Mouse (Mus musculus): ENCODE measurements at regions not wholly inside any gene's neighbourhood (a gene's known extent, or its start where the extent isn't known, plus 50 kb on each side); places are given as distances from the start of the nearest gene placed in this dataset.

- DNase-seq (ENCODE audit: low spot score) (peak; percentile 5), ATAC-seq (no peak; the same call in 1 of the 2 replicates)
- 37% methylated on average over 2 of the region's 2 CpGs for WGBS
- no peak overlapping the region for H3K4me2 ChIP-seq (replicated peaks; ENCODE audit: low read depth, low read length)
- H3K4me1 ChIP-seq (ENCODE audit: insufficient read depth, low read depth, low read length): no peaks in the 10 kb centered on the region
- TF ChIP-seq EP300 (IDR thresholded peaks at IDR 0.05): no peak
- TF ChIP-seq CTCF (IDR thresholded peaks at IDR 0.05): no peak
- no peaks in the 10 kb centered on the region for H3K9me3 ChIP-seq (ENCODE audit: low read length)
- H3K27ac ChIP-seq (ENCODE audit: low read length): no peak overlapping the region
- H3K27me3 ChIP-seq (replicated peaks; ENCODE audit: insufficient read depth, low read length): no peaks in the 10 kb centered on the region
- no peak overlapping the region for H3K9ac ChIP-seq (replicated peaks; ENCODE audit: low read depth)
- no peaks in the 10 kb centered on the region for H3K36me3 ChIP-seq (ENCODE audit: insufficient read depth, low read length)
- H3K4me3 ChIP-seq (ENCODE audit: low read depth, low read length): no peak overlapping the region
Measured at GRCm38 (mm10) chr10:37841842-37842241, 703.1 kb upstream of the Marcks start.

GRCm38 (mm10) chr10:37837721-37838120 is 699.0 kb upstream of the Marcks start:
- ATAC-seq: no peak
- H3K27ac ChIP-seq (ENCODE audit: low read length): no peak overlapping the region
- 63% methylated on average over 2 of the region's 2 CpGs for WGBS

GRCm38 (mm10) chr10:37813026-37813425 is 674.3 kb upstream of the Marcks start:
- H3K4me1 ChIP-seq (ENCODE audit: insufficient read depth, low read depth, low read length): no peaks in the 10 kb centered on the region; the same call in 1 of the 2 replicates
- 59% methylated on average over 2 of the region's 2 CpGs for WGBS
- H3K4me3 ChIP-seq (ENCODE audit: low read depth, low read length): no peak overlapping the region
- H3K9me3 ChIP-seq (ENCODE audit: low read length): no peaks in the 10 kb centered on the region
- DNase-seq (ENCODE audit: low spot score): no peak
- H3K4me2 ChIP-seq (replicated peaks; ENCODE audit: low read depth, low read length): no peak overlapping the region
- ATAC-seq: no peak
- no peak overlapping the region for H3K27ac ChIP-seq (ENCODE audit: low read length)
- H3K9ac ChIP-seq (replicated peaks; ENCODE audit: low read depth): no peak overlapping the region
- no peaks in the 10 kb centered on the region for H3K36me3 ChIP-seq (ENCODE audit: insufficient read depth, low read length)
- TF ChIP-seq CTCF (IDR thresholded peaks at IDR 0.05) (no peak), EP300 (IDR thresholded peaks at IDR 0.05) (no peak)
- no peaks in the 10 kb centered on the region for H3K27me3 ChIP-seq (replicated peaks; ENCODE audit: insufficient read depth, low read length)

More at GRCm38 (mm10) chr10:37837721-37838120, 699.0 kb upstream of the Marcks start:
- no peak for DNase-seq (ENCODE audit: low spot score)
- TF ChIP-seq EP300 (IDR thresholded peaks at IDR 0.05) (no peak), CTCF (IDR thresholded peaks at IDR 0.05) (no peak)
- Histone ChIP-seq H3K4me3 (ENCODE audit: low read depth, low read length) (no peak overlapping the region), H3K4me2 (replicated peaks; ENCODE audit: low read depth, low read length) (no peak overlapping the region), H3K9me3 (ENCODE audit: low read length) (no peaks in the 10 kb centered on the region), H3K4me1 (ENCODE audit: insufficient read depth, low read depth, low read length) (no peaks in the 10 kb centered on the region), H3K36me3 (ENCODE audit: insufficient read depth, low read length) (no peaks in the 10 kb centered on the region), H3K27me3 (replicated peaks; ENCODE audit: insufficient read depth, low read length) (no peaks in the 10 kb centered on the region), H3K9ac (replicated peaks; ENCODE audit: low read depth) (no peak overlapping the region)

GRCm38 (mm10) chr10:37812405-37812851 is 673.7 kb upstream of the Marcks start:
- Histone ChIP-seq H3K36me3 (ENCODE audit: insufficient read depth, low read length) (no peaks in the 10 kb centered on the region), H3K4me1 (ENCODE audit: insufficient read depth, low read depth, low read length) (no peaks in the 10 kb centered on the region; the same call in 1 of the 2 replicates), H3K4me3 (ENCODE audit: low read depth, low read length) (no peak overlapping the region), H3K9me3 (ENCODE audit: low read length) (no peaks in the 10 kb centered on the region), H3K27me3 (replicated peaks; ENCODE audit: insufficient read depth, low read length) (no peaks in the 10 kb centered on the region), H3K27ac (ENCODE audit: low read length) (no peak overlapping the region), H3K4me2 (replicated peaks; ENCODE audit: low read depth, low read length) (no peak overlapping the region), H3K9ac (replicated peaks; ENCODE audit: low read depth) (no peak overlapping the region)
- no peak for TF ChIP-seq CTCF (IDR thresholded peaks at IDR 0.05)
- TF ChIP-seq EP300 (IDR thresholded peaks at IDR 0.05): no peak
- WGBS: 32% methylated on average over 3 of the region's 3 CpGs
- DNase-seq (ENCODE audit: low spot score) (peak; percentile 46), ATAC-seq (peak; percentile 12; the same call in 1 of the 2 replicates)

DNA sequence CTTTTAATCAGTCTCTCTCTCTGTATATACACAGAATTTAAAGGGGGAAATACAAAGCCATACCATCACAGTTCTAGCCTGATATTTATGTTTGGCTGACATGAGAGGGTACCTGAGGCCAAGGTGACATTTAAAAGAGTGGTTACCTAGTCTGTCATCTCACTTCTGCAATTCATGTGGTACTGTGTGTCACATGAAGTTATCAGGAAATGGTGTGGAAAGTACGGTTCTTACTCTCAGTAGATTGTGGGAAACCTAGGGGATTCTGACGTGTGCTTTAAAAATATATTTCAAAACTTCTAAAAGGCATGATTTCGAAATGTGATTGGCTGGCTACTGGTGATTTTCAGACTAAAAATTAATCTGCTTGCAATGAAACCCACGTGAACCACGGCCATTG is 673.1 kb upstream of the Marcks start:
- Histone ChIP-seq H3K4me3 (ENCODE audit: low read depth, low read length) (no peak overlapping the region), H3K9ac (replicated peaks; ENCODE audit: low read depth) (no peak overlapping the region), H3K4me1 (ENCODE audit: insufficient read depth, low read depth, low read length) (no peaks in the 10 kb centered on the region; the same call in 1 of the 2 replicates), H3K4me2 (replicated peaks; ENCODE audit: low read depth, low read length) (no peak overlapping the region), H3K27me3 (replicated peaks; ENCODE audit: insufficient read depth, low read length) (no peaks in the 10 kb centered on the region), H3K27ac (ENCODE audit: low read length) (no peak overlapping the region), H3K36me3 (ENCODE audit: insufficient read depth, low read length) (no peaks in the 10 kb centered on the region), H3K9me3 (ENCODE audit: low read length) (no peaks in the 10 kb centered on the region)
- DNase-seq (ENCODE audit: low spot score): no peak
- TF ChIP-seq EP300 (IDR thresholded peaks at IDR 0.05): no peak
- TF ChIP-seq CTCF (IDR thresholded peaks at IDR 0.05): no peak
- no peak for ATAC-seq
- 72% methylated on average over 5 of the region's 5 CpGs for WGBS

- no peak overlapping the region for H3K27ac ChIP-seq (ENCODE audit: low read length)
- H3K4me3 ChIP-seq (ENCODE audit: low read depth, low read length): no peak overlapping the region
- WGBS: 67% methylated on average over 4 of the region's 4 CpGs
- H3K4me2 ChIP-seq (replicated peaks; ENCODE audit: low read depth, low read length): no peak overlapping the region
- H3K9ac ChIP-seq (replicated peaks; ENCODE audit: low read depth): no peak overlapping the region
- no peaks in the 10 kb centered on the region for H3K27me3 ChIP-seq (replicated peaks; ENCODE audit: insufficient read depth, low read length)
- H3K36me3 ChIP-seq (ENCODE audit: insufficient read depth, low read length): no peaks in the 10 kb centered on the region
- no peaks in the 10 kb centered on the region for H3K9me3 ChIP-seq (ENCODE audit: low read length)
- DNase-seq (ENCODE audit: low spot score) (no peak), ATAC-seq (no peak)
- TF ChIP-seq EP300 (IDR thresholded peaks at IDR 0.05): no peak
- TF ChIP-seq CTCF (IDR thresholded peaks at IDR 0.05): no peak
- no peaks in the 10 kb centered on the region for H3K4me1 ChIP-seq (ENCODE audit: insufficient read depth, low read depth, low read length)
Measured at GRCm38 (mm10) chr10:37803225-37803805, 664.6 kb upstream of the Marcks start.
